Mouse (Mus musculus): Measurements from ENCODE around the gene Uqcc1.
"Not testable (repeated sequence)": the region's sequence is repeated elsewhere in the genome, so short reads cannot be mapped to it uniquely, and the experiment has no call there.

Gene Uqcc1

GRCm38 (mm10) chr2:155852536-155852935, 77.6 kb downstream of the Uqcc1 start:
- DNase-seq, result no peak

GRCm38 (mm10) chr2:155850120-155850519, 80.0 kb downstream of the Uqcc1 start:
- DNase-seq, result no peak

- DNase-seq, result no peak
Measured at GRCm38 (mm10) chr2:155849464-155849863, 80.6 kb downstream of the Uqcc1 start.

- DNase-seq, result peak; percentile 85
Measured at GRCm38 (mm10) chr2:155848291-155848690, 81.8 kb downstream of the Uqcc1 start.

- no peak for DNase-seq
Measured at GRCm38 (mm10) chr2:155846930-155847329, 83.2 kb downstream of the Uqcc1 start.

GRCm38 (mm10) chr2:155838961-155839360, 91.1 kb downstream of the Uqcc1 start:
- no peak for DNase-seq

- DNase-seq, result no peak
Measured at GRCm38 (mm10) chr2:155837961-155838360, 92.1 kb downstream of the Uqcc1 start.

- DNase-seq, result no peak
Measured at GRCm38 (mm10) chr2:155834732-155835131, 95.4 kb downstream of the Uqcc1 start, which contains the start of gene Fam83c. Gene Fam83c, minus strand, starts transcription at chr2:155834854.

GRCm38 (mm10) chr2:155832087-155832486, 98.0 kb downstream of the Uqcc1 start:
- not testable (repeated sequence) for DNase-seq

GRCm38 (mm10) chr2:155831302-155831701, 98.8 kb downstream of the Uqcc1 start:
- no peak for DNase-seq

- no peak for DNase-seq
Measured at GRCm38 (mm10) chr2:155830841-155831240, 99.3 kb downstream of the Uqcc1 start.

GRCm38 (mm10) chr2:155826630-155827424, 103.3 kb downstream of the Uqcc1 start, which contains the start of gene Eif6:
Gene Eif6, minus strand, starts transcription at chr2:155826925.
- peak; percentile 93 for DNase-seq

- peak; percentile 39 for DNase-seq
Measured at GRCm38 (mm10) chr2:155825904-155826629, 104.0 kb downstream of the Uqcc1 start.

GRCm38 (mm10) chr2:155823722-155824121, 106.4 kb downstream of the Uqcc1 start:
- DNase-seq, result no peak

GRCm38 (mm10) chr2:155820779-155821178, 109.3 kb downstream of the Uqcc1 start:
- no peak for DNase-seq

- peak; percentile 89 for DNase-seq
Measured at GRCm38 (mm10) chr2:155819449-155820251, 110.5 kb downstream of the Uqcc1 start.

- no peak for DNase-seq
Measured at GRCm38 (mm10) chr2:155819392-155819448, 110.9 kb downstream of the Uqcc1 start, which contains the start of gene BC029722. Gene BC029722, minus strand, starts transcription at chr2:155819426.

GRCm38 (mm10) chr2:155818596-155819391, 111.3 kb downstream of the Uqcc1 start:
- DNase-seq, result peak; percentile 98

GRCm38 (mm10) chr2:155817301-155818245, 112.5 kb downstream of the Uqcc1 start:
- DNase-seq, result no peak

- DNase-seq, result no peak
Measured at GRCm38 (mm10) chr2:155816179-155816578, 113.9 kb downstream of the Uqcc1 start.

GRCm38 (mm10) chr2:155814829-155815228, 115.3 kb downstream of the Uqcc1 start:
- DNase-seq, result no peak

GRCm38 (mm10) chr2:155812637-155813036, 117.5 kb downstream of the Uqcc1 start:
- DNase-seq, result no peak

Measured in kidney, adult 9 months (tissue).